Mouse (Mus musculus) midbrain, postnatal 0 days (tissue): Measurements from ENCODE around the gene Magi2. TPM values are rescaled to one million over a fixed set of nuclear protein-coding genes. Genes with fewer than 3 reads are reported as not detected.

ENCODE experiments used
- ATAC-seq: fragments of 200-750 bp; cut with Nextera tagmentation; 2 replicates; pipeline ENCODE4 v1.8.0; 2017; ENCODE audit warnings: moderate number of reproducible peaks, mild to moderate bottlenecking, moderate TSS enrichment, moderate library complexity; ENCODE audit not compliant: low FRiP score
- DNase-seq: peaks from one replicate; pipeline ENCODE4 v3.0.0-alpha.2; 2015; ENCODE audit warnings: low spot score
- H3K27ac ChIP-seq: fragments of 300-500 bp; sonication (generic); 2 replicates; pipeline ENCODE4 v1.5.1; 2014; ENCODE audit warnings: low read depth, mild to moderate bottlenecking, low read length, mixed read lengths
- H3K27me3 ChIP-seq: fragments of 300-500 bp; sonication (generic); 2 replicates; pipeline ENCODE4 v1.6.1; 2014; ENCODE audit warnings: low read length, control low read depth, mixed read lengths; ENCODE audit not compliant: insufficient read depth
- H3K36me3 ChIP-seq: fragments of 300-500 bp; sonication (generic); 2 replicates; pipeline ENCODE4 v1.6.1; 2014; ENCODE audit warnings: low read length, control low read depth, mixed read lengths; ENCODE audit not compliant: insufficient read depth
- H3K4me1 ChIP-seq: fragments of 300-500 bp; sonication (generic); 2 replicates; pipeline ENCODE4 v1.6.1; 2014; ENCODE audit warnings: mild to moderate bottlenecking, control low read depth, antibody characterized with exemption, low read length, mixed read lengths; ENCODE audit not compliant: insufficient read depth
- H3K4me2 ChIP-seq: fragments of 300-500 bp; sonication (generic); 2 replicates; pipeline ENCODE4 v1.6.1; 2014; ENCODE audit warnings: low read depth, mild to moderate bottlenecking, low read length, mixed read lengths; ENCODE audit not compliant: poor library complexity, severe bottlenecking
- H3K4me3 ChIP-seq: fragments of 300-500 bp; sonication (generic); 2 replicates; pipeline ENCODE4 v1.5.1; 2014; ENCODE audit warnings: low read depth, mild to moderate bottlenecking, low read length, moderate library complexity
- H3K9ac ChIP-seq: fragments of 300-500 bp; sonication (generic); replicated peaks from 2 replicates; pipeline ENCODE4 v1.6.1; 2014; ENCODE audit warnings: mild to moderate bottlenecking, low read length, moderate library complexity, mixed read lengths; ENCODE audit not compliant: poor library complexity, severe bottlenecking
- H3K9me3 ChIP-seq: fragments of 300-500 bp; sonication (generic); 2 replicates; pipeline ENCODE4 v1.6.1; 2016; ENCODE audit warnings: low read length, control low read depth
- CTCF ChIP-seq: IDR thresholded peaks from 2 replicates; pipeline ENCODE4 v1.5.1; 2016; ENCODE audit warnings: antibody characterized with exemption, mild to moderate bottlenecking
- WGBS: fragments of 180-500 bp; shearing (Covaris S2); extraction: QIAGEN DNeasy Blood & Tissue Kit; methylation state at CpG from one replicate; pipeline ENCODE4 v1.1.7; 2014; 5-methylcytosine and 5-hydroxymethylcytosine counted together
- polyA plus RNA-seq: library from polyadenylated mRNA; unstranded; fragments of >200 nt; fragmentation: Nextera tagmentation; extraction: Ambion mirVana; gene quantifications from 2 replicates; pipeline ENCODE4 v1.2.1, GENCODE M21; 2015
- total RNA-seq: library from RNA; depleted of rRNA; stranded (reverse); fragments of >200 nt; gene quantifications from 2 replicates; pipeline ENCODE4 v1.2.3, GENCODE M21; 2014

Gene Magi2
- total and polyA plus RNA-seq, 2 experiments from 2014 or later = 20.0 to 59.3 TPM

GRCm38 (mm10) chr5:20007246-20007645 is 780.4 kb downstream of the Magi2 start:
- no peak for TF ChIP-seq CTCF
- H3K4me3 ChIP-seq = no peak overlapping the region
- no peak for ATAC-seq
- no peak overlapping the region for H3K9ac ChIP-seq
- H3K36me3 ChIP-seq = no peaks in the 10 kb centered on the region
- WGBS = 89% methylated on average over 8 of the region's 8 CpGs
- H3K4me1 ChIP-seq = no peaks in the 10 kb centered on the region
- H3K27ac ChIP-seq = no peak overlapping the region
- no peak overlapping the region for H3K4me2 ChIP-seq
- H3K27me3 ChIP-seq = no peaks in the 10 kb centered on the region
- no peak for DNase-seq
- H3K9me3 ChIP-seq = no peaks in the 10 kb centered on the region

DNA sequence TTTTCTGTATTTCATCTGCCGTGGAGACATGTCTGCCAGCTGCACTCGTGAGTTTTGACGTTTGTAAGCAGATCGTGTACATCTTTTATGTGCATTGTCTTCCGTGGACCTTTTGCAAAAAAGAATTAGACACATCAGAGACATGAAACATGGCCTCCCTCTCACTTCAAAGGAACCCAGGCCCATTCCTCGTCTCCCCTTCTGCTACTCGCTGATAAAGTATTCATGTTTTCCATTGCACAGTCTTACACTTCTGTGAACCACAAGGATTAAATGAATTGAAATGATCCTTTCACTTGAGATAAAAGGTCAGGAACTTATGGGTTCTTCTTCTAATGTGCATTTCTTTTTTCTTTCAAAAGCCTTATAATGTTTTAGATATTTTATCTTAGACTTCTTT is 783.4 kb downstream of the Magi2 start:
- Histone ChIP-seq H3K27me3 (no peaks in the 10 kb centered on the region), H3K9ac (no peak overlapping the region), H3K36me3 (no peaks in the 10 kb centered on the region), H3K9me3 (no peaks in the 10 kb centered on the region), H3K4me2 (no peak overlapping the region), H3K4me1 (no peaks in the 10 kb centered on the region), H3K4me3 (no peak overlapping the region), H3K27ac (no peak overlapping the region)
- WGBS = 29% methylated on average over 7 of the region's 7 CpGs
- DNase-seq (no peak), ATAC-seq (no peak)
- no peak for TF ChIP-seq CTCF

DNA sequence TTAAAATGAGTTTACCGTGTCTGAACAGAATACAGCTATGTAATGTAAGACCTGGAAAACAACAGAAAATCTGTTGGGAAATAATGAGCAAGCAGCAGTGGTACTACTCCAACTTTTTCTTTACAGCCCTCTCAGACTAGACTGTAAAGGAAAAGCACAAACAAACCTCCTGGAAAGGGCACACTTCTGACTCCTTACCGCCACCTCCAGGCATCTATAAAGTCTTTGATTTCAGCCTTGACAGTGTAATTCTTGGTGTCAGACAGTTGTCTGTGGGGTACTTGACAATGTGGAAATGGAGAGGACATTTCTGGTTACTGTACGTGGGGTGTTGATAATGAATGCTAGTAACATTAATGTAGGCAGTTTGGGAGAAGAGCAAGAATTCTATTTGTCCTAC is 791.2 kb downstream of the Magi2 start:
- ATAC-seq (no peak), DNase-seq (no peak)
- Histone ChIP-seq H3K4me3 (no peak overlapping the region), H3K9me3 (no peaks in the 10 kb centered on the region), H3K9ac (no peak overlapping the region), H3K4me2 (no peak overlapping the region), H3K27ac (no peak overlapping the region), H3K27me3 (no peaks in the 10 kb centered on the region), H3K36me3 (no peaks in the 10 kb centered on the region), H3K4me1 (no peaks in the 10 kb centered on the region)
- TF ChIP-seq CTCF = peak; percentile 21; the same call in 1 of the 2 replicates
- WGBS = 78% methylated on average over 3 of the region's 3 CpGs

DNA sequence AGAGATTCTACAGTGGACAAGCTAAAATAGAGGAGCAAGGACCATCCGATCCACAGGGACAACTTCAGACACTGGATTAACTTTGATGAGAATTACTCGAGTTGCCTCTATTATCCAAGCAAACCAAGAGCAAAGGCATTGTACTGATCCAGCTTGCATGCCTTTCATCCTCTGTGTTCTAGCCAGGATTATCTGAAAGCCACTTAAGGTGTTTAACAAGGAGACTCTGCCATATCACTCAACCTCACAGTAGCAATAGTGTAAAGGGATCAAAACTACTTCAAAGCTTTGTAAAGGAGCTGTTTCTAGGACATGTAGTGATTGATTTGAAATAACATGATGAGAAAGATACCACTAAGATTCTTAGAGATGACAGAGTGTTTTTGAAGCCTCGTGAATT is 819.8 kb downstream of the Magi2 start:
- no peak for TF ChIP-seq CTCF
- Histone ChIP-seq H3K9me3 (no peaks in the 10 kb centered on the region), H3K4me2 (no peak overlapping the region), H3K27ac (no peak overlapping the region), H3K4me1 (no peaks in the 10 kb centered on the region), H3K36me3 (no peaks in the 10 kb centered on the region), H3K4me3 (no peak overlapping the region), H3K27me3 (no peaks in the 10 kb centered on the region), H3K9ac (no peak overlapping the region)
- ATAC-seq (no peak), DNase-seq (no peak)
- 21% methylated on average over 3 of the region's 3 CpGs for WGBS

GRCm38 (mm10) chr5:20048386-20048785 is 821.5 kb downstream of the Magi2 start:
- ATAC-seq (no peak), DNase-seq (no peak)
- Histone ChIP-seq H3K9me3 (no peaks in the 10 kb centered on the region), H3K36me3 (no peaks in the 10 kb centered on the region), H3K9ac (no peak overlapping the region), H3K4me2 (no peak overlapping the region), H3K4me3 (no peak overlapping the region), H3K27ac (no peak overlapping the region), H3K27me3 (no peaks in the 10 kb centered on the region), H3K4me1 (no peaks in the 10 kb centered on the region)
- WGBS = 98% methylated on average over 2 of the region's 2 CpGs
- TF ChIP-seq CTCF = no peak

DNA sequence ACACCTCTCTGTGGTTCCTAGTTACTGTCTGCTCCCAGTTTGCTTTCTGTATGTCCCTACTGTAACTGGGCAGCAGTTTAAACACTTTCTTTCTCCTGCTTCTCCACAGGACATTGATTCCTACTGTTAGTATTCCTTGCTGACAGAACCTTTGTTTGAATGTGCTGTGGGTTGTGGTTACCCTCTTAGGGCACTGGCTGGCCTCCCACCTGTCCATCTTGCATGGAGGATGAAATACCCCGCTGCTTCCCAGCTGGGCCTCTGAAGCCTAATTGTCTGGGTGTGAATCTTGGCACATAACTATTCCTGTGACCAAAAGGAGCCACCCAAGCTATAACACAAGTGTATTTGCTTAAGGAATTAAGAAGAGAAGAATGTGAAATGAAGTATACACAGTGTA is 823.4 kb downstream of the Magi2 start:
- ATAC-seq (no peak), DNase-seq (peak; percentile 45)
- 21% methylated on average over 1 of the region's 1 CpGs for WGBS

More for the DNA sequence above, 823.4 kb downstream of the Magi2 start:
- no peak for TF ChIP-seq CTCF
- Histone ChIP-seq H3K27ac (no peak overlapping the region), H3K9ac (no peak overlapping the region), H3K4me3 (no peak overlapping the region), H3K4me2 (no peak overlapping the region), H3K9me3 (no peaks in the 10 kb centered on the region), H3K36me3 (no peaks in the 10 kb centered on the region), H3K4me1 (no peaks in the 10 kb centered on the region), H3K27me3 (no peaks in the 10 kb centered on the region)
